Mouse (Mus musculus): ENCODE measurements at regions not wholly inside any gene's neighbourhood (a gene's known extent, or its start where the extent isn't known, plus 50 kb on each side); places are given as distances from the start of the nearest gene placed in this dataset.
"Not testable (repeated sequence)": the region's sequence is repeated elsewhere in the genome, so short reads cannot be mapped to it uniquely, and the experiment has no call there.

GRCm38 (mm10) chr9:27511161-27511560 lies 114.6 kb downstream of the Spata19 start:
- peak overlapping the region; percentile 57; the same call in 1 of the 2 replicates for H3K27ac ChIP-seq
- intact Hi-C loops (cut with DNase I): loop anchor here (2.0 to 5.0 kb wide), 2 partner anchors 56 to 74 kb away; no protein-coding TSS in a partner anchor
- H3K4me3 ChIP-seq: no peak overlapping the region
- no peak for TF ChIP-seq CTCF (IDR thresholded peaks at IDR 0.05)
- DNase-seq (ENCODE audit: extremely low spot score in 1 of 2, low spot score in 2 of 2): peak; percentile 27 to 53

- Histone ChIP-seq H3K27ac (peak overlapping the region; percentile 63), H3K4me3 (no peak overlapping the region)
- intact Hi-C loops (cut with DNase I): no loop called here
- no peak for DNase-seq (ENCODE audit: extremely low spot score in 1 of 2, low spot score in 2 of 2)
- no peak for TF ChIP-seq CTCF (IDR thresholded peaks at IDR 0.05)
Measured at GRCm38 (mm10) chr9:27515427-27516110, 119.0 kb downstream of the Spata19 start.

- intact Hi-C loops (cut with DNase I): no loop called here
- DNase-seq (ENCODE audit: extremely low spot score in 1 of 2, low spot score in 2 of 2): no peak
- Histone ChIP-seq H3K27ac (no peak overlapping the region; the same call in 1 of the 2 replicates), H3K4me3 (no peak overlapping the region)
- no peak for TF ChIP-seq CTCF (IDR thresholded peaks at IDR 0.05)
Measured at GRCm38 (mm10) chr9:27518031-27518430, 121.4 kb downstream of the Spata19 start.

GRCm38 (mm10) chr9:27519711-27520110 lies 123.1 kb downstream of the Spata19 start:
- Histone ChIP-seq H3K4me3 (no peak overlapping the region), H3K27ac (no peak overlapping the region)
- no peak for DNase-seq (ENCODE audit: extremely low spot score in 1 of 2, low spot score in 2 of 2)
- intact Hi-C loops (cut with DNase I): no loop called here
- no peak for TF ChIP-seq CTCF (IDR thresholded peaks at IDR 0.05)

GRCm38 (mm10) chr9:27521181-27521580 lies 124.6 kb downstream of the Spata19 start:
- no peak for TF ChIP-seq CTCF (IDR thresholded peaks at IDR 0.05)
- DNase-seq (ENCODE audit: extremely low spot score in 1 of 2, low spot score in 2 of 2): no peak
- intact Hi-C loops (cut with DNase I): no loop called here

GRCm38 (mm10) chr9:27526681-27527080 lies 130.1 kb downstream of the Spata19 start:
- no peak overlapping the region for H3K27ac ChIP-seq
- TF ChIP-seq CTCF (IDR thresholded peaks at IDR 0.05): no peak
- intact Hi-C loops (cut with DNase I): no loop called here
- DNase-seq (ENCODE audit: extremely low spot score in 1 of 2, low spot score in 2 of 2): no peak
- H3K4me3 ChIP-seq: no peak overlapping the region

More at GRCm38 (mm10) chr9:27521181-27521580, 124.6 kb downstream of the Spata19 start:
- Histone ChIP-seq H3K4me3 (no peak overlapping the region), H3K27ac (no peak overlapping the region)

GRCm38 (mm10) chr9:27538480-27538879 lies 141.9 kb downstream of the Spata19 start:
- no peak overlapping the region for H3K4me3 ChIP-seq
- no peak for TF ChIP-seq CTCF (IDR thresholded peaks at IDR 0.05)
- DNase-seq (ENCODE audit: extremely low spot score in 1 of 2, low spot score in 2 of 2): no peak
- no peak overlapping the region for H3K27ac ChIP-seq
- intact Hi-C loops (cut with DNase I): no loop called here

- Histone ChIP-seq H3K27ac (no peak overlapping the region), H3K4me3 (no peak overlapping the region)
- intact Hi-C loops (cut with DNase I): no loop called here
- no peak for TF ChIP-seq CTCF (IDR thresholded peaks at IDR 0.05)
- DNase-seq (ENCODE audit: extremely low spot score in 1 of 2, low spot score in 2 of 2): no peak
Measured at GRCm38 (mm10) chr9:27541585-27542151, 145.1 kb downstream of the Spata19 start.

GRCm38 (mm10) chr9:27554697-27555096 lies 158.1 kb downstream of the Spata19 start:
- intact Hi-C loops (cut with DNase I); H3K27ac ChIP-seq; H3K4me3 ChIP-seq; DNase-seq (ENCODE audit: extremely low spot score in 1 of 2, low spot score in 2 of 2): not testable (repeated sequence)

- TF ChIP-seq CTCF (IDR thresholded peaks at IDR 0.05): no peak
- intact Hi-C loops (cut with DNase I): no loop called here
- no peak overlapping the region for H3K27ac ChIP-seq
- DNase-seq (ENCODE audit: extremely low spot score in 1 of 2, low spot score in 2 of 2): no peak
- no peak overlapping the region for H3K4me3 ChIP-seq
Measured at GRCm38 (mm10) chr9:27556315-27557225, 160.0 kb downstream of the Spata19 start.

GRCm38 (mm10) chr9:27557886-27558285 lies 161.3 kb downstream of the Spata19 start:
- Histone ChIP-seq H3K27ac (peak overlapping the region; percentile 64; the same call in 1 of the 2 replicates), H3K4me3 (no peak overlapping the region)
- no peak for DNase-seq (ENCODE audit: extremely low spot score in 1 of 2, low spot score in 2 of 2)
- intact Hi-C loops (cut with DNase I): no loop called here
- TF ChIP-seq CTCF (IDR thresholded peaks at IDR 0.05): no peak

GRCm38 (mm10) chr9:27558286-27558685 lies 161.7 kb downstream of the Spata19 start:
- no peak for DNase-seq (ENCODE audit: extremely low spot score in 1 of 2, low spot score in 2 of 2)
- TF ChIP-seq CTCF (IDR thresholded peaks at IDR 0.05): no peak
- H3K4me3 ChIP-seq: no peak overlapping the region
- intact Hi-C loops (cut with DNase I): no loop called here
- H3K27ac ChIP-seq: peak overlapping the region; percentile 59; the same call in 1 of the 2 replicates

All from left cerebral cortex, adult 2 months (tissue).